Mouse (Mus musculus): ENCODE measurements around the gene Rln1. TPM values are rescaled to one million over a fixed set of nuclear protein-coding genes. Genes with fewer than 3 reads are reported as not detected.

The Rln1 gene
- total RNA-seq, 1 experiment = 3.4 TPM

DNA sequence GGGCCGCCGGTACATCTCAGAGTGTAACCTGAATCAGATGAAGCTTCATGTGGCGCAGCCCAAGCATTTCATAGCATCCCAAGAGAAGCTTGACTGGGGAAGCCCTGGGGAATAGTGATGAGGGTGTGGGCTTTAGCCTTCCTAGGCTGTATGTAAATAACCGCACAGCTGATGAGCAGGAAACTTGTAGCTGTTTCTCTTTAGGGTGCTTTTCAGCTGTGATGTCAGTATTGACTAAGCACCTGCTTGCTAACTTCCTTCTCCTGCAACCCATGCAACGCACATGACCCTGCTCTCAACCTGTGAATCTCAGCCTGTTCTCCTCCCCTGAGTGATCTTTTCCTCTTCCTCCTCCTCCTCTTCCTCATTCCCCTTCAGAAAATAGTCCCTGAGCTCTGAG lies 29.6 kb upstream of the Rln1 start:
- in situ Hi-C loops (cut with MboI; ENCODE audit: low sequenced_read_pairs in 2 of 2, unreplicated experiment in 2 of 2) = no loop called here
- DNase-seq (ENCODE audit: low read depth, low spot score) = no peak
- Histone ChIP-seq H3K4me1 (ENCODE audit: control insufficient read depth in 2 of 2, insufficient read depth in 2 of 2, low read length in 2 of 2, poor library complexity in 1 of 2) (peaks cover 0 to 6% of the 10 kb centered on the region in 2 experiments; a peak in 2 of 4 replicates), H3K9me3 (ENCODE audit: control insufficient read depth, insufficient read depth, low read depth, low read length) (no peaks in the 10 kb centered on the region), H3K36me3 (ENCODE audit: control insufficient read depth, insufficient read depth, low read length, poor library complexity, severe bottlenecking) (no peaks in the 10 kb centered on the region), H3K9ac (ENCODE audit: insufficient read depth, low read depth, low read length, poor library complexity, severe bottlenecking) (no peak overlapping the region), H3K27ac (ENCODE audit: insufficient read depth, low read depth, low read length, poor library complexity, severe bottlenecking) (no peak overlapping the region), H3K4me3 (ENCODE audit: insufficient read depth in 1 of 2, low read depth in 1 of 2, low read length in 2 of 2, poor library complexity in 1 of 2, severe bottlenecking in 1 of 2) (no peak overlapping the region)
- TF ChIP-seq HCFC1 (IDR thresholded peaks at IDR 0.05; ENCODE audit: borderline replicate concordance, insufficient read depth, low read length) = no peak
- TF ChIP-seq ZNF384 (IDR thresholded peaks at IDR 0.05; ENCODE audit: low read depth, low read length) = no peak
- no peak for TF ChIP-seq MAFK (IDR thresholded peaks at IDR 0.05; ENCODE audit: insufficient read depth, low read depth, low read length)
- TF ChIP-seq ZC3H11A (IDR thresholded peaks at IDR 0.05; ENCODE audit: borderline replicate concordance, low read depth, low read length) = no peak
- no peak for TF ChIP-seq CHD2 (IDR thresholded peaks at IDR 0.05; ENCODE audit: low read depth, low read length)

DNA sequence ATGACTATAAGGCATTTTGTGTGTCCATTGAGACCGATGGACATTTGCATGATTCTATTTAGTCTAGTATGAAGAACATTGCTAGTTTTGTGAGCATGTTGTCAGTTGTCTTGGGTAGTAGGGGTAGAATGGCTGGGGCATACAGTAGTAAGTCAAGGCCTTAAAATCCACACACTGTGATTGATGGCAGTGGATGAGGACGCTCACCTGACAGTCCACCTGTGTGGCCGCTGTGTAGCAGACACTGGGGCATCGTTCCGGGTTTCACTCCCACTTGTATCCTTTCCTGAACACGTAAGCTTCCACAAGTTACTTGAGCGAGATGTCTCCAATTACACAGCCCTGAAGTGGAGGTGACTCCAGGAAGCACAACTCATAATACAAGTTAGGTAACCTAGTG lies 29.1 kb upstream of the Rln1 start:
- Histone ChIP-seq H3K4me3 (ENCODE audit: insufficient read depth in 1 of 2, low read depth in 1 of 2, low read length in 2 of 2, poor library complexity in 1 of 2, severe bottlenecking in 1 of 2) (no peak overlapping the region), H3K4me1 (ENCODE audit: control insufficient read depth in 2 of 2, insufficient read depth in 2 of 2, low read length in 2 of 2, poor library complexity in 1 of 2) (peaks cover 0 to 6% of the 10 kb centered on the region in 2 experiments; a peak in 2 of 4 replicates), H3K9ac (ENCODE audit: insufficient read depth, low read depth, low read length, poor library complexity, severe bottlenecking) (no peak overlapping the region), H3K9me3 (ENCODE audit: control insufficient read depth, insufficient read depth, low read depth, low read length) (no peaks in the 10 kb centered on the region), H3K27ac (ENCODE audit: insufficient read depth, low read depth, low read length, poor library complexity, severe bottlenecking) (no peak overlapping the region), H3K36me3 (ENCODE audit: control insufficient read depth, insufficient read depth, low read length, poor library complexity, severe bottlenecking) (no peaks in the 10 kb centered on the region)
- no peak for DNase-seq (ENCODE audit: low read depth, low spot score)
- TF ChIP-seq HCFC1 (IDR thresholded peaks at IDR 0.05; ENCODE audit: borderline replicate concordance, insufficient read depth, low read length) (no peak), CHD2 (IDR thresholded peaks at IDR 0.05; ENCODE audit: low read depth, low read length) (no peak), MAFK (IDR thresholded peaks at IDR 0.05; ENCODE audit: insufficient read depth, low read depth, low read length) (no peak), ZNF384 (IDR thresholded peaks at IDR 0.05; ENCODE audit: low read depth, low read length) (no peak), ZC3H11A (IDR thresholded peaks at IDR 0.05; ENCODE audit: borderline replicate concordance, low read depth, low read length) (no peak)
- in situ Hi-C loops (cut with MboI; ENCODE audit: low sequenced_read_pairs in 2 of 2, unreplicated experiment in 2 of 2) = no loop called here

DNA sequence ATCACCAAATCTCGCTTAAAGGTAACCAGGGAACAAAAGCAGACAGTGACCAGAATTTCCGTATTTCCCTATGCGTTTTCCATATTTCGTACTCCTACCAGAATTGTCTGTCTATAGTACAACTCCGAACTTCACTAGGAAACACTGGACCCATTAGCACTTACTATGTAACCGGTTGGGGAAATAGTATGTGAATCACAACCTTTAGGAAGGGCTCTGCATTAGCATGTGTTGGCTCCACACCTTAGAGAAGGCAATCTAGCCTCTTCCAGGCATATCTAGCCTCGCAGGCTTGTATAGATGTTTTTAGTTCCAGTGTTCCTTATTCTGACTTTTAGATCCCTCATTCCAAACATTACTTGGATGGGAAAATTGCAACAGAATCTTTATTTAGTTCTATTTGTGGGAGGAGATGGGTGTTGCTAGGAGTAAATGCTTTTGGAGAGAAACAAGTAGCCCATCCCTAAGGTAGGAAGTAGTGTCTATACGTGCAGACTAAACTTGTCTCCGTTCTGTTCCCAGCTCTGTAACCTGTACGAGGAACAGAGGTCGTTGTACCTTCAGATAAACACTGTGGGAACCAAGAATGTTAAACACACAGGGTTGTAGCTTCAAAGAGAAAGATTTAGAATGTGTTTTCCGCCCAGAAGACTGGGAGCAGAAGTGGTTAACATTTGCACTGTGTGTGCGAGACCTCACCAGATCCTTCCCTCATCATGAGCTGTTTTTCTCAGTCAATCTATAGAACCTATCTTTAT lies 27.9 kb upstream of the Rln1 start:
- Histone ChIP-seq H3K36me3 (ENCODE audit: control insufficient read depth, insufficient read depth, low read length, poor library complexity, severe bottlenecking) (no peaks in the 10 kb centered on the region), H3K4me3 (ENCODE audit: insufficient read depth in 1 of 2, low read depth in 1 of 2, low read length in 2 of 2, poor library complexity in 1 of 2, severe bottlenecking in 1 of 2) (peak overlapping the region; percentile 23 to 82; a peak in 3 of 4 replicates), H3K9me3 (ENCODE audit: control insufficient read depth, insufficient read depth, low read depth, low read length) (no peaks in the 10 kb centered on the region), H3K9ac (ENCODE audit: insufficient read depth, low read depth, low read length, poor library complexity, severe bottlenecking) (no peak overlapping the region), H3K27ac (ENCODE audit: insufficient read depth, low read depth, low read length, poor library complexity, severe bottlenecking) (no peak overlapping the region), H3K4me1 (ENCODE audit: control insufficient read depth in 2 of 2, insufficient read depth in 2 of 2, low read length in 2 of 2, poor library complexity in 1 of 2) (peaks cover 0 to 6% of the 10 kb centered on the region in 2 experiments; a peak in 1 of 4 replicates)
- no peak for TF ChIP-seq HCFC1 (IDR thresholded peaks at IDR 0.05; ENCODE audit: borderline replicate concordance, insufficient read depth, low read length)
- TF ChIP-seq CHD2 (IDR thresholded peaks at IDR 0.05; ENCODE audit: low read depth, low read length) = no peak
- DNase-seq (ENCODE audit: low read depth, low spot score) = no peak
- in situ Hi-C loops (cut with MboI; ENCODE audit: low sequenced_read_pairs in 2 of 2, unreplicated experiment in 2 of 2) = no loop called here

- Histone ChIP-seq H3K9ac (ENCODE audit: insufficient read depth, low read depth, low read length, poor library complexity, severe bottlenecking) (peak overlapping the region; percentile 70), H3K4me1 (ENCODE audit: control insufficient read depth in 2 of 2, insufficient read depth in 2 of 2, low read length in 2 of 2, poor library complexity in 1 of 2) (peaks cover 0 to 4% of the 10 kb centered on the region in 2 experiments; a peak in 1 of 4 replicates), H3K27ac (ENCODE audit: insufficient read depth, low read depth, low read length, poor library complexity, severe bottlenecking) (no peak overlapping the region), H3K9me3 (ENCODE audit: control insufficient read depth, insufficient read depth, low read depth, low read length) (no peaks in the 10 kb centered on the region), H3K36me3 (ENCODE audit: control insufficient read depth, insufficient read depth, low read length, poor library complexity, severe bottlenecking) (no peaks in the 10 kb centered on the region), H3K4me3 (ENCODE audit: insufficient read depth in 1 of 2, low read depth in 1 of 2, low read length in 2 of 2, poor library complexity in 1 of 2, severe bottlenecking in 1 of 2) (peak overlapping the region; percentile 71 to 82)
- peak; percentile 81 for DNase-seq (ENCODE audit: low read depth, low spot score)
- TF ChIP-seq CHD2 (IDR thresholded peaks at IDR 0.05; ENCODE audit: low read depth, low read length) (no peak), MAFK (IDR thresholded peaks at IDR 0.05; ENCODE audit: insufficient read depth, low read depth, low read length) (no peak), HCFC1 (IDR thresholded peaks at IDR 0.05; ENCODE audit: borderline replicate concordance, insufficient read depth, low read length) (no peak), ZNF384 (IDR thresholded peaks at IDR 0.05; ENCODE audit: low read depth, low read length) (no peak)
- in situ Hi-C loops (cut with MboI; ENCODE audit: low sequenced_read_pairs in 2 of 2, unreplicated experiment in 2 of 2) = no loop called here
Measured at GRCm38 (mm10) chr19:29361468-29362130, 27.1 kb upstream of the Rln1 start.

Measured in ES-E14 (cell line).